Mouse (Mus musculus): ENCODE data around the gene Lingo1. TPM values are rescaled to one million over a fixed set of nuclear protein-coding genes. Genes with fewer than 3 reads are reported as not detected.

Lingo1 gene
- polyA plus RNA-seq, 1 experiment = 0.37 TPM

GRCm38 (mm10) chr9:56797876-56798275, 1.6 kb upstream of the Lingo1 start:
- Histone ChIP-seq H3K36me3 (ENCODE audit: control insufficient read depth, insufficient read depth) (no peaks in the 10 kb centered on the region), H3K79me2 (ENCODE audit: control insufficient read depth, insufficient read depth) (no peaks in the 10 kb centered on the region)
- no peak for TF ChIP-seq USF1 (IDR thresholded peaks at IDR 0.05; ENCODE audit: low read depth)
- TF ChIP-seq CTCF (IDR thresholded peaks at IDR 0.05; ENCODE audit: control insufficient read depth, insufficient read depth, insufficient read length) = peak; percentile 49

GRCm38 (mm10) chr9:56796656-56797131, 426 bp upstream of the Lingo1 start:
- no peak overlapping the region for H3K4me3 ChIP-seq (ENCODE audit: insufficient read depth, poor library complexity, severe bottlenecking)
- H3K79me3 ChIP-seq (ENCODE audit: low read depth) = no peaks in the 10 kb centered on the region
- H3ac ChIP-seq (ENCODE audit: control insufficient read depth, insufficient read length, low read depth) = no peak overlapping the region
- H3K79me2 ChIP-seq (ENCODE audit: control insufficient read depth, insufficient read depth) = no peaks in the 10 kb centered on the region
- peaks cover 69% of the 10 kb centered on the region for H3K27me3 ChIP-seq (ENCODE audit: control insufficient read depth, insufficient read depth, insufficient read length)
- TF ChIP-seq MYOD1 (IDR thresholded peaks at IDR 0.05; ENCODE audit: control insufficient read depth, insufficient read length, low read depth) (no peak), MYOG (IDR thresholded peaks at IDR 0.05; ENCODE audit: control insufficient read depth, extremely low read depth, insufficient read length) (no peak), CTCF (IDR thresholded peaks at IDR 0.05; ENCODE audit: control insufficient read depth, insufficient read depth, insufficient read length) (no peak), FOSL1 (IDR thresholded peaks at IDR 0.05; ENCODE audit: insufficient read depth, low read length, poor library complexity, severe bottlenecking) (no peak), USF1 (IDR thresholded peaks at IDR 0.05; ENCODE audit: low read depth) (no peak), CEBPB (IDR thresholded peaks at IDR 0.05; ENCODE audit: low read depth) (no peak), MAX (IDR thresholded peaks at IDR 0.05) (no peak)
- H3K36me3 ChIP-seq (ENCODE audit: control insufficient read depth, insufficient read depth) = no peaks in the 10 kb centered on the region

More at GRCm38 (mm10) chr9:56797876-56798275, 1.6 kb upstream of the Lingo1 start:
- no peak overlapping the region for H3ac ChIP-seq (ENCODE audit: control insufficient read depth, insufficient read length, low read depth)
- no peak overlapping the region for H3K4me3 ChIP-seq (ENCODE audit: insufficient read depth, poor library complexity, severe bottlenecking)
- no peaks in the 10 kb centered on the region for H3K79me3 ChIP-seq (ENCODE audit: low read depth)
- peaks cover 76% of the 10 kb centered on the region for H3K27me3 ChIP-seq (ENCODE audit: control insufficient read depth, insufficient read depth, insufficient read length)

DNA sequence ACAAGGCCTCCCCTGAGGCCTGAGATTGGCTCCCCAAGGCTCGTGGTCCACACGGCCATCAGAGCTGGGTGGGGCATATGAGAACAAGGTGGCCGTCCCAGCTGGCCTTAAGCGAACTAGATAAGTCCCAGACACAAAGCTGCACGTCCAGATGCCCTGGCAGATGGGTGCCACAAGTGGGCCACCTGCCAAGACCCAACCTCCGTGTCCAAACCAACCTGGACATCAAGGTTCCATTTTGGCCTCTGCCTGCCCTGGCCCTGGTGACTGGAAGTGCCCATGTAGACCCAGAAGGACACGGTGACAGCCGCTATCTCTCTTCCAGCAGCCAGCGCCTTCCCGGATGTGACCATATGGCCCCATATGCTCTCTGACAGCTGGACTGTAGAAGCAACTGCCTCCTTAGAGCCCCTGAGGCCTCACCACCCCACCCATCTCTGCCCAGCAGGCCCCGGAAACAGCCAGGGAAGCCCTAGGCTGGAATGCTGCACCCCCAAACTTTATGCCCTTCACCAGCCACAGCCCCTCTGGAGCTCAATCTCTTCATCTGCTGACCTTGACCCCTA, 4.5 kb downstream of the Lingo1 start:
- Histone ChIP-seq H3K27me3 (ENCODE audit: control insufficient read depth, insufficient read depth, insufficient read length) (peaks cover 30% of the 10 kb centered on the region), H3K36me3 (ENCODE audit: control insufficient read depth, insufficient read depth) (no peaks in the 10 kb centered on the region), H3K4me3 (ENCODE audit: insufficient read depth, poor library complexity, severe bottlenecking) (no peak overlapping the region), H3ac (ENCODE audit: control insufficient read depth, insufficient read length, low read depth) (no peak overlapping the region), H3K79me3 (ENCODE audit: low read depth) (no peaks in the 10 kb centered on the region), H3K79me2 (ENCODE audit: control insufficient read depth, insufficient read depth) (no peaks in the 10 kb centered on the region)
- TF ChIP-seq MYOD1 (IDR thresholded peaks at IDR 0.05; ENCODE audit: control insufficient read depth, insufficient read length, low read depth) (no peak), FOSL1 (IDR thresholded peaks at IDR 0.05; ENCODE audit: insufficient read depth, low read length, poor library complexity, severe bottlenecking) (no peak), MYOG (IDR thresholded peaks at IDR 0.05; ENCODE audit: control insufficient read depth, extremely low read depth, insufficient read length) (no peak), USF1 (IDR thresholded peaks at IDR 0.05; ENCODE audit: low read depth) (no peak), CEBPB (IDR thresholded peaks at IDR 0.05; ENCODE audit: low read depth) (no peak), CTCF (IDR thresholded peaks at IDR 0.05; ENCODE audit: control insufficient read depth, insufficient read depth, insufficient read length) (no peak), MAX (IDR thresholded peaks at IDR 0.05) (no peak)

DNA sequence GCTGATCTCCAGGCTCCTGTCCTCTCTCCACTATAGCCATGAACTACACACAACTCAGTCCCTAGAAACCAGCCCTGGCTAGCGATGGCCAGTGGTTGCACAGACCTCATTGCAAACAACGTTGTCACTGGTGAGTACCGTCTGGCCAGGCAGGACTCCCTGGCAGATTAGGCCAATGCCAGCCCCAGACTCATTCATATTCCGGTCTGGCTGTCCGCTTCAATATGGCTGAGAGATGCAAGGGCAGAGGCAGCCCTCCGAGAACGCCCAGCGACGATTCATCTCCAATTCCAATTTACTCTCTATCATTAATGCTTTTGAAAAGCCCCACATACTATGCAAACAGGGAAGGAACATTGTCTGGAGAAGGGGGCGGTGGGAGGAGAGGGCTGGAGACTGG, 11.7 kb downstream of the Lingo1 start:
- Histone ChIP-seq H3ac (ENCODE audit: control insufficient read depth, insufficient read length, low read depth) (no peak overlapping the region), H3K79me2 (ENCODE audit: control insufficient read depth, insufficient read depth) (no peaks in the 10 kb centered on the region), H3K27me3 (ENCODE audit: control insufficient read depth, insufficient read depth, insufficient read length) (no peaks in the 10 kb centered on the region), H3K36me3 (ENCODE audit: control insufficient read depth, insufficient read depth) (no peaks in the 10 kb centered on the region), H3K79me3 (ENCODE audit: low read depth) (no peaks in the 10 kb centered on the region), H3K4me3 (ENCODE audit: insufficient read depth, poor library complexity, severe bottlenecking) (no peak overlapping the region)
- TF ChIP-seq MYOG (IDR thresholded peaks at IDR 0.05; ENCODE audit: control insufficient read depth, extremely low read depth, insufficient read length) (no peak), USF1 (IDR thresholded peaks at IDR 0.05; ENCODE audit: low read depth) (no peak), FOSL1 (IDR thresholded peaks at IDR 0.05; ENCODE audit: insufficient read depth, low read length, poor library complexity, severe bottlenecking) (no peak), CTCF (IDR thresholded peaks at IDR 0.05; ENCODE audit: control insufficient read depth, insufficient read depth, insufficient read length) (no peak), CEBPB (IDR thresholded peaks at IDR 0.05; ENCODE audit: low read depth) (no peak), MYOD1 (IDR thresholded peaks at IDR 0.05; ENCODE audit: control insufficient read depth, insufficient read length, low read depth) (no peak), MAX (IDR thresholded peaks at IDR 0.05) (no peak)

GRCm38 (mm10) chr9:56776881-56777801, 19.1 kb downstream of the Lingo1 start:
- H3K4me3 ChIP-seq (ENCODE audit: insufficient read depth, poor library complexity, severe bottlenecking) = no peak overlapping the region
- H3K79me2 ChIP-seq (ENCODE audit: control insufficient read depth, insufficient read depth) = no peaks in the 10 kb centered on the region
- no peaks in the 10 kb centered on the region for H3K27me3 ChIP-seq (ENCODE audit: control insufficient read depth, insufficient read depth, insufficient read length)
- no peaks in the 10 kb centered on the region for H3K79me3 ChIP-seq (ENCODE audit: low read depth)
- H3K36me3 ChIP-seq (ENCODE audit: control insufficient read depth, insufficient read depth) = no peaks in the 10 kb centered on the region
- H3ac ChIP-seq (ENCODE audit: control insufficient read depth, insufficient read length, low read depth) = no peak overlapping the region
- TF ChIP-seq FOSL1 (IDR thresholded peaks at IDR 0.05; ENCODE audit: insufficient read depth, low read length, poor library complexity, severe bottlenecking) = no peak
- no peak for TF ChIP-seq USF1 (IDR thresholded peaks at IDR 0.05; ENCODE audit: low read depth)
- TF ChIP-seq CTCF (IDR thresholded peaks at IDR 0.05; ENCODE audit: control insufficient read depth, insufficient read depth, insufficient read length) = no peak
- TF ChIP-seq MYOG (IDR thresholded peaks at IDR 0.05; ENCODE audit: control insufficient read depth, extremely low read depth, insufficient read length) = no peak
- no peak for TF ChIP-seq CEBPB (IDR thresholded peaks at IDR 0.05; ENCODE audit: low read depth)
- TF ChIP-seq MYOD1 (IDR thresholded peaks at IDR 0.05; ENCODE audit: control insufficient read depth, insufficient read length, low read depth) = no peak
- TF ChIP-seq MAX (IDR thresholded peaks at IDR 0.05) = no peak

Measured in C2C12 (cell line).